Mouse (Mus musculus) midbrain, embryonic 15.5 days (tissue): ENCODE data around the gene Fmo5. TPM values are rescaled to one million over a fixed set of nuclear protein-coding genes. Genes with fewer than 3 reads are reported as not detected.

Experiments used
- ATAC-seq: fragments of 200-750 bp; cut with Nextera tagmentation; replicated peaks from 2 replicates; pipeline ENCODE4 v1.8.0; 2017; ENCODE audit warnings: moderate TSS enrichment
- H3K27ac ChIP-seq: fragments of 300-500 bp; sonication (generic); 2 replicates; pipeline ENCODE4 v1.5.1; 2015; ENCODE audit warnings: mild to moderate bottlenecking, inconsistent platforms
- H3K27me3 ChIP-seq: fragments of 300-500 bp; sonication (generic); replicated peaks from 2 replicates; pipeline ENCODE4 v1.6.1; 2015; ENCODE audit warnings: inconsistent platforms
- H3K36me3 ChIP-seq: fragments of 300-500 bp; sonication (generic); replicated peaks from 2 replicates; pipeline ENCODE4 v1.6.1; 2015; ENCODE audit warnings: inconsistent platforms
- H3K4me1 ChIP-seq: fragments of 300-500 bp; sonication (generic); 2 replicates; pipeline ENCODE4 v1.6.1; 2015; ENCODE audit warnings: inconsistent platforms
- H3K4me2 ChIP-seq: fragments of 300-500 bp; sonication (generic); 2 replicates; pipeline ENCODE4 v1.6.1; 2015; ENCODE audit warnings: inconsistent platforms, mild to moderate bottlenecking, moderate library complexity
- H3K4me3 ChIP-seq: fragments of 300-500 bp; sonication (generic); 2 replicates; pipeline ENCODE4 v1.5.1; 2015; ENCODE audit warnings: mild to moderate bottlenecking, inconsistent platforms
- H3K9ac ChIP-seq: fragments of 300-500 bp; sonication (generic); 2 replicates; pipeline ENCODE4 v1.6.1; 2015; ENCODE audit warnings: mild to moderate bottlenecking, inconsistent platforms
- H3K9me3 ChIP-seq: fragments of 300-500 bp; sonication (generic); 2 replicates; pipeline ENCODE4 v1.6.1; 2016; ENCODE audit warnings: inconsistent platforms
- WGBS: fragments of 180-500 bp; shearing (Covaris S2); methylation state at CpG from one replicate; pipeline ENCODE4 v1.1.7; 2015; ENCODE audit warnings: mixed read lengths; 5-methylcytosine and 5-hydroxymethylcytosine counted together
- polyA plus RNA-seq: library from polyadenylated mRNA; unstranded; fragments of >200 nt; fragmentation: Nextera tagmentation; extraction: Ambion mirVana; gene quantifications from 2 replicates; pipeline ENCODE4 v1.2.1, GENCODE M21; 2015

The Fmo5 gene
- polyA plus RNA-seq, 1 experiment from 2014 or later = 0.89 TPM

GRCm38 (mm10) chr3:97641396-97641795, 12.8 kb downstream of the Fmo5 start:
- H3K27ac ChIP-seq = no peak overlapping the region
- ATAC-seq = no peak
- WGBS = 89% methylated on average over 4 of the region's 4 CpGs
- H3K9ac ChIP-seq = no peak overlapping the region
- no peaks in the 10 kb centered on the region for H3K27me3 ChIP-seq
- no peaks in the 10 kb centered on the region for H3K9me3 ChIP-seq
- no peaks in the 10 kb centered on the region for H3K4me1 ChIP-seq
- no peaks in the 10 kb centered on the region for H3K36me3 ChIP-seq
- H3K4me2 ChIP-seq = no peak overlapping the region
- H3K4me3 ChIP-seq = no peak overlapping the region

- 86% methylated on average over 9 of the region's 9 CpGs for WGBS
Observed at GRCm38 (mm10) chr3:97642001-97642400, 13.4 kb downstream of the Fmo5 start.

GRCm38 (mm10) chr3:97648518-97648917, 19.9 kb downstream of the Fmo5 start:
- no peak overlapping the region for H3K4me2 ChIP-seq
- ATAC-seq = no peak
- no peak overlapping the region for H3K4me3 ChIP-seq
- no peaks in the 10 kb centered on the region for H3K27me3 ChIP-seq
- H3K9ac ChIP-seq = no peak overlapping the region
- WGBS = 36% methylated on average over 1 of the region's 1 CpGs
- no peak overlapping the region for H3K27ac ChIP-seq
- H3K9me3 ChIP-seq = no peaks in the 10 kb centered on the region
- H3K36me3 ChIP-seq = no peaks in the 10 kb centered on the region
- H3K4me1 ChIP-seq = no peaks in the 10 kb centered on the region

More at GRCm38 (mm10) chr3:97642001-97642400, 13.4 kb downstream of the Fmo5 start:
- no peaks in the 10 kb centered on the region for H3K27me3 ChIP-seq
- no peak overlapping the region for H3K4me2 ChIP-seq
- no peak overlapping the region for H3K27ac ChIP-seq
- no peaks in the 10 kb centered on the region for H3K36me3 ChIP-seq
- no peak for ATAC-seq
- no peaks in the 10 kb centered on the region for H3K9me3 ChIP-seq
- H3K4me1 ChIP-seq = no peaks in the 10 kb centered on the region
- H3K9ac ChIP-seq = no peak overlapping the region
- no peak overlapping the region for H3K4me3 ChIP-seq

DNA sequence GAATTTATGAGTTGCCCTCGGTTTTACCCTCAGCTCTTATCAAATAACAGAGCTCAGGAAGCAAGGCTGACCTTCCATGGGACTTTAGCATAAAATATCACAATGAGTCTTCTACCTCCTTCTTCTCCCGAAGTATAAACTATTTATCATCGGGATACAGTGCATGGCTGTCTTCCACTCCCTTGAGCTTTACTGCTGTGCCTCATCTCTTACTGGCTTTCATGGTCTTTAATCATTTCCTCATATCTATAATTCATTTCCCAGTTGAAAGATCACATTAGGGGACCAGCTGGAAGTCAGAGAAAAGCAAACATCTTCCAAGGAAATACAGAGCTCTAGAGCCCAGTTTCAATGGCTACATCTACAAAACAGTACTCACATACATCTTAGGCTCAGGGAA, 20.4 kb downstream of the Fmo5 start:
- Histone ChIP-seq H3K4me1 (no peaks in the 10 kb centered on the region), H3K27me3 (no peaks in the 10 kb centered on the region), H3K4me2 (no peak overlapping the region), H3K9me3 (no peaks in the 10 kb centered on the region), H3K36me3 (no peaks in the 10 kb centered on the region), H3K27ac (no peak overlapping the region), H3K4me3 (no peak overlapping the region), H3K9ac (no peak overlapping the region)
- ATAC-seq = no peak
- WGBS = 82% methylated on average over 3 of the region's 3 CpGs

GRCm38 (mm10) chr3:97649469-97649868, 20.9 kb downstream of the Fmo5 start:
- Histone ChIP-seq H3K4me2 (no peak overlapping the region), H3K4me3 (no peak overlapping the region), H3K36me3 (no peaks in the 10 kb centered on the region), H3K4me1 (no peaks in the 10 kb centered on the region), H3K27ac (no peak overlapping the region), H3K9me3 (no peaks in the 10 kb centered on the region), H3K9ac (no peak overlapping the region), H3K27me3 (no peaks in the 10 kb centered on the region)
- ATAC-seq = no peak
- WGBS = 82% methylated on average over 6 of the region's 6 CpGs

GRCm38 (mm10) chr3:97651604-97652003, 23.0 kb downstream of the Fmo5 start:
- no peak for ATAC-seq
- H3K4me3 ChIP-seq = no peak overlapping the region

GRCm38 (mm10) chr3:97653781-97654180, 25.2 kb downstream of the Fmo5 start:
- Histone ChIP-seq H3K27ac (no peak overlapping the region), H3K9ac (no peak overlapping the region), H3K9me3 (no peaks in the 10 kb centered on the region), H3K36me3 (no peaks in the 10 kb centered on the region), H3K4me3 (no peak overlapping the region), H3K27me3 (no peaks in the 10 kb centered on the region), H3K4me2 (no peak overlapping the region), H3K4me1 (peaks cover 5% of the 10 kb centered on the region; the same call in 1 of the 2 replicates)
- ATAC-seq = no peak
- 93% methylated on average over 5 of the region's 5 CpGs for WGBS

More at GRCm38 (mm10) chr3:97651604-97652003, 23.0 kb downstream of the Fmo5 start:
- Histone ChIP-seq H3K4me1 (no peaks in the 10 kb centered on the region), H3K4me2 (no peak overlapping the region), H3K9ac (no peak overlapping the region), H3K27me3 (no peaks in the 10 kb centered on the region), H3K9me3 (no peaks in the 10 kb centered on the region), H3K36me3 (no peaks in the 10 kb centered on the region), H3K27ac (no peak overlapping the region)
- 84% methylated on average over 10 of the region's 10 CpGs for WGBS

GRCm38 (mm10) chr3:97654901-97655300, 26.3 kb downstream of the Fmo5 start:
- 82% methylated on average over 8 of the region's 8 CpGs for WGBS
- Histone ChIP-seq H3K27ac (no peak overlapping the region), H3K4me3 (no peak overlapping the region), H3K9me3 (no peaks in the 10 kb centered on the region), H3K27me3 (no peaks in the 10 kb centered on the region), H3K4me1 (peaks cover 16% of the 10 kb centered on the region), H3K4me2 (no peak overlapping the region), H3K36me3 (no peaks in the 10 kb centered on the region), H3K9ac (no peak overlapping the region)
- no peak for ATAC-seq

- 1% methylated on average over 51 of the region's 51 CpGs for WGBS
Observed at GRCm38 (mm10) chr3:97657655-97658411, 29.2 kb downstream of the Fmo5 start, which contains the start of gene Prkab2. Prkab2 (plus strand) TSS chr3:97658193.

DNA sequence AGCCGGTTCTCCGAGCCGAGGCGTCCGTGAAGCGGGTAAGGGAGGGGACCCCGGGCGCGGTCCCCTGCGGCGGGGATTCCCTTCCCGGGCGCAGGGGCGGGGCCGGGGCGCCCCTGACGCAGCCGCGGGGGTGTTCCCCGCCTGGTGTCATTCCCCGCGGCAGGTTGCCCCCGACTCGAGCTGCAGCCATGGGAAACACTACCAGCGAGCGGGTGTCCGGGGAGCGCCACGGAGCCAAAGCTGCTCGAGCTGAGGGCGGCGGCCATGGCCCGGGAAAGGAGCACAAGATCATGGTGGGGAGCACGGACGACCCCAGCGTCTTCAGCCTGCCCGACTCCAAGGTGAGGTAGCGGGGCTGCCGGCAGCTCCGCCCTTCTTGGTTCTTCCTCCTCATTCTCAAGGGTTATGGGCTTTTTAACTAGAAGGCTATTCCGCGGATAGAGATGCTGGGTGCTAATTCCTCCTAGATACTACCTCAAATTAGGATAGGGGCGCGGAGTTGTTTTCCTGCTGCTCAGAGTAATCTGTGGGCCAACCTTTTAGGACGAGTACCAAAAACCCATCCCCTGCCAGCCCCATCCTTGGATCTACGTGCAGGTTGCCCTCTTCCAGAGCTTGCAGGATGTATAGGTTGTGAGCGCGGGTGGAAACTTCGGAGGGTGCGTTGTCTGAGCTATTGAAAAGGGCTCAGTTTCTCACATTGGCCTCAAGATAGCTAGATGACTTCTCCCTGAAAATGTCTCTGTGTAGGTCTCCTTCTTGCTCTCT, 30.0 kb downstream of the Fmo5 start:
- H3K36me3 ChIP-seq = peaks cover 4% of the 10 kb centered on the region; the same call in 1 of the 2 replicates
- peak; percentile 80 for ATAC-seq
- WGBS = under 1% methylated on average over 50 of the region's 50 CpGs
- H3K4me2 ChIP-seq = peak overlapping the region; percentile 88
- H3K9ac ChIP-seq = peak overlapping the region; percentile 77
- no peaks in the 10 kb centered on the region for H3K27me3 ChIP-seq
- peak overlapping the region; percentile 82 for H3K27ac ChIP-seq
- H3K4me3 ChIP-seq = peak overlapping the region; percentile 99
- H3K9me3 ChIP-seq = no peaks in the 10 kb centered on the region
- peaks cover 16% of the 10 kb centered on the region for H3K4me1 ChIP-seq

More at GRCm38 (mm10) chr3:97657655-97658411, 29.2 kb downstream of the Fmo5 start, which contains the start of gene Prkab2:
- Histone ChIP-seq H3K9me3 (no peaks in the 10 kb centered on the region), H3K4me1 (peaks cover 16% of the 10 kb centered on the region), H3K27me3 (no peaks in the 10 kb centered on the region), H3K9ac (peak within 1 kb of the TSS; percentile 77), H3K36me3 (no peaks in the 10 kb centered on the region; the same call in 1 of the 2 replicates), H3K4me2 (peak within 1 kb of the TSS; percentile 88), H3K4me3 (peak within 1 kb of the TSS; percentile 99), H3K27ac (peak within 1 kb of the TSS; percentile 82)
- ATAC-seq = peak; percentile 97

DNA sequence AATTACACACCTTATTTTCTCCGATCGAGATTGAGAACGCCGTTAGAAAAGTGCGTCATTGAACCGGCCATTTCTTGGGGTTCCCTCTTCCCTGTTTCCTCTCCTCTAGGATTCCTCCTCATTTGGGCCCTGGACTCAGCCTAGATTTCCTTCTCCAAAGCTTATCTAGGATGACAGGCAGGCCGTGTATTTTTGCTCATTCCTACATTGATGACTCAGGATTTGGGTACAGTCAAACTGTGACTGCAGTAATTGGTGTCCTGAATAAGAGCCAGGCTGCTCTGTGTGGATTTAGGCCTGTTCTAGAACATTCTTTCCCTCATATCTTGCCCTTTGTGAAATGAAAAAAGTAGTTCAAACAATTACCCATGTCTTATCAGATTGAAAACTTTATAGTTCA, 31.1 kb downstream of the Fmo5 start:
- Histone ChIP-seq H3K9me3 (no peaks in the 10 kb centered on the region), H3K36me3 (peaks cover 15% of the 10 kb centered on the region), H3K4me3 (peak overlapping the region; percentile 99; the same call in 1 of the 2 replicates), H3K9ac (no peak overlapping the region), H3K4me2 (peak overlapping the region; percentile 88; the same call in 1 of the 2 replicates), H3K4me1 (peaks cover 16% of the 10 kb centered on the region), H3K27me3 (no peaks in the 10 kb centered on the region), H3K27ac (no peak overlapping the region)
- ATAC-seq = no peak
- 86% methylated on average over 7 of the region's 7 CpGs for WGBS

- ATAC-seq = no peak
- WGBS = 83% methylated on average over 8 of the region's 8 CpGs
Observed at GRCm38 (mm10) chr3:97661206-97661605, 32.6 kb downstream of the Fmo5 start.

More at GRCm38 (mm10) chr3:97661206-97661605, 32.6 kb downstream of the Fmo5 start:
- Histone ChIP-seq H3K27ac (no peak overlapping the region), H3K36me3 (peaks cover 16% of the 10 kb centered on the region), H3K4me3 (no peak overlapping the region), H3K4me2 (no peak overlapping the region), H3K9me3 (no peaks in the 10 kb centered on the region), H3K9ac (no peak overlapping the region), H3K4me1 (peaks cover 16% of the 10 kb centered on the region), H3K27me3 (no peaks in the 10 kb centered on the region)
